Mouse (Mus musculus) midbrain, embryonic 11.5 days (tissue): ENCODE data around the gene Zan. TPM values are rescaled to one million over a fixed set of nuclear protein-coding genes. Genes with fewer than 3 reads are reported as not detected.

ENCODE experiments used
- ATAC-seq: fragments of 200-750 bp; cut with Nextera tagmentation; 2 replicates; pipeline ENCODE4 v1.8.0; 2017; ENCODE audit warnings: moderate TSS enrichment, moderate library complexity; ENCODE audit not compliant: low FRiP score
- DNase-seq: peaks from one replicate; pipeline ENCODE4 v3.0.0; 2015; ENCODE audit warnings: low spot score; ENCODE audit errors: missing footprints
- H3K27ac ChIP-seq: fragments of 300-500 bp; sonication (generic); 2 replicates; pipeline ENCODE4 v1.5.1; 2014; ENCODE audit warnings: low read depth, low read length
- H3K27me3 ChIP-seq: fragments of 300-500 bp; sonication (generic); 2 replicates; pipeline ENCODE4 v1.6.1; 2014; ENCODE audit warnings: mild to moderate bottlenecking, low read length, moderate library complexity, mixed read lengths; ENCODE audit not compliant: control insufficient read depth, insufficient read depth
- H3K36me3 ChIP-seq: fragments of 300-500 bp; sonication (generic); 2 replicates; pipeline ENCODE4 v1.6.1; 2014; ENCODE audit warnings: mild to moderate bottlenecking, low read length, moderate library complexity, mixed read lengths; ENCODE audit not compliant: control insufficient read depth, insufficient read depth
- H3K4me1 ChIP-seq: fragments of 300-500 bp; sonication (generic); 2 replicates; pipeline ENCODE4 v1.6.1; 2014; ENCODE audit warnings: low read length; ENCODE audit not compliant: control insufficient read depth, insufficient read depth
- H3K4me2 ChIP-seq: fragments of 300-500 bp; sonication (generic); 2 replicates; pipeline ENCODE4 v1.6.1; 2014; ENCODE audit warnings: mild to moderate bottlenecking, moderate library complexity
- H3K4me3 ChIP-seq: fragments of 300-500 bp; sonication (generic); 2 replicates; pipeline ENCODE4 v1.5.1; 2014; ENCODE audit warnings: low read depth, low read length
- H3K9ac ChIP-seq: fragments of 300-500 bp; sonication (generic); 2 replicates; pipeline ENCODE4 v1.6.1; 2014; ENCODE audit warnings: low read length
- H3K9me3 ChIP-seq: fragments of 300-500 bp; sonication (generic); 2 replicates; pipeline ENCODE4 v1.6.1; 2016; ENCODE audit warnings: low read length; ENCODE audit not compliant: control insufficient read depth
- WGBS: fragments of 180-500 bp; shearing (Covaris S2); extraction: QIAGEN DNeasy Blood & Tissue Kit; methylation state at CpG from one replicate; pipeline ENCODE4 v1.1.7; 2014; 5-methylcytosine and 5-hydroxymethylcytosine counted together
- polyA plus RNA-seq: library from polyadenylated mRNA; unstranded; fragments of >200 nt; fragmentation: Nextera tagmentation; extraction: Ambion mirVana; gene quantifications from 2 replicates; pipeline ENCODE4 v1.2.1, GENCODE M21; 2014

The Zan gene
- polyA plus RNA-seq, 1 experiment from 2014 or later: 0.03 TPM

DNA sequence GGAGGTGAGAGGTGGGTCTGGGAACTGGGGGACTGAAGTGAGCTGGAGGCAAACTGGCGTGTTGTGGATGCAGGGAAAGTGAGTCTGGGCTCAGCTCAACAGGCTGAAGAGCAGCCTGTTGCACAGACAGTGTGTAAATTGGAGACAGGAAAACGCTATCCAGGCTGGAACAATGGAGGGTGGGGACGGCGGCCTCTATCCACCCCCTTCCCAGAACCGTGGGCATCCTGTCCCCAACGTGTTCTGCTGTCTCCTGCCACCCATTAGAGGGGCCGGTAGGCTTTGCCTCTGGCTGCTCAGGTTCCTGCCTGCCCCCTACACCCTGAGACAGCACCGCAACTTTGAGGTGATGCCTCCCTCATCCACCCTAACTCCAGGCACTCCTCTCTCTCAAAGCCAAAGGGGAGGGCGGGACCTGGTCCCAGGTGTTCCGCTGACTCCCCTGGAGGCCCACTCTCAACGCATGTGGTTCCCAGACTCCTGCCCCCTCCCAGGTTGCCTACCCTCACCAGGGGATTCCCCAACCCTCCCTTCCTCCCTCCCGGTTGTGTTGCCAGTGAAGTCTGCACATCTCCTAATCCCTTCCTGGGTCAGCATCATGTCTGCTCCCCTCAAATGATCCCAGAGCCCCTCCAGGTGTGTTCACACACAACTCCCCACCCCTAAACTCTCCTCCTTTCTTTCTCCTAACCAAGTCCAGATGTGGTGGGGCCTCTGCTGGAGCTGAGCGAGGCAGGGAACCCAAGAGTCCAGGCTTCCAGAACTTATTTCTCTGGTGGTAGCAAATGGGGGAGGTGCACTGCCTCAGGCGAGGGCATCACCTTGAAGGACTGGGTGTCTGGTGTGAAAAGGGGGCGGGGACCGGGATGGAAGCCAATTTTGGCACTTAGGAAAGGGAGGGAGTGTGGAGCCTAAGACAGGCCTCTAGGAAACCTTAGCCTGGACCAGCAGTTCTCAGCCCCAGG, 124.6 kb downstream of the Zan start:
- peaks cover 35% of the 10 kb centered on the region for H3K4me1 ChIP-seq
- no peaks in the 10 kb centered on the region for H3K9me3 ChIP-seq
- H3K4me3 ChIP-seq: peak overlapping the region; percentile 89
- no peaks in the 10 kb centered on the region for H3K27me3 ChIP-seq
- H3K4me2 ChIP-seq: peak overlapping the region; percentile 90
- H3K9ac ChIP-seq: peak overlapping the region; percentile 96
- 21% methylated on average over 16 of the region's 16 CpGs for WGBS
- no peak for ATAC-seq
- peaks cover 22% of the 10 kb centered on the region for H3K36me3 ChIP-seq
- H3K27ac ChIP-seq: no peak overlapping the region
- no peak for DNase-seq

DNA sequence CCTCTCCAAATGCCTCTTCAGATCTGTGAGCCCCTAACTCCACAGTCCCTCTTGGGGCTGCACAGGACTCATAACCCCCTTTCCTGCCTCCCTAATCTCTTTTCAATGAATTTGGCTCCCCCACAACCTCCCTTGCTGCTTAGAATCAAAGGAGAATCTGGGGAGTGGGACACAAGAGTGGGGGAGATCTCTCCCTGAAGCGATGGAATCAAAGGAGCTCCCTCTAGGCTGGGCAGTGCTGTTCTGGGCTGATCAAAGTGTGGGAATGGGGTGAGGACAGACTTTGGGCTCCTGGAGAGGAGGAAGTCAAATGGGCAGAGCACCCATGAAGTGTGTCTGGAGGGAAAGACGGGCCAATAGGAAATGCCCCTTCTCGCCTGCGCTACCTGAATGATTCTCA, 125.5 kb downstream of the Zan start:
- peaks cover 20% of the 10 kb centered on the region for H3K36me3 ChIP-seq
- 12% methylated on average over 4 of the region's 4 CpGs for WGBS

GRCm38 (mm10) chr5:137351058-137351380, 125.8 kb downstream of the Zan start:
- Histone ChIP-seq H3K27ac (no peak overlapping the region; the same call in 1 of the 2 replicates), H3K9me3 (no peaks in the 10 kb centered on the region), H3K4me1 (peaks cover 35% of the 10 kb centered on the region), H3K4me2 (peak overlapping the region; percentile 90), H3K27me3 (no peaks in the 10 kb centered on the region), H3K9ac (peak overlapping the region; percentile 96), H3K36me3 (peaks cover 16% of the 10 kb centered on the region), H3K4me3 (peak overlapping the region; percentile 89)
- ATAC-seq: no peak
- peak; percentile 89 for DNase-seq
- 0% methylated on average over 8 of the region's 8 CpGs for WGBS

More for the DNA sequence above, 125.5 kb downstream of the Zan start:
- no peak for ATAC-seq
- DNase-seq: peak; percentile 88
- no peaks in the 10 kb centered on the region for H3K9me3 ChIP-seq
- H3K9ac ChIP-seq: peak overlapping the region; percentile 96
- peaks cover 35% of the 10 kb centered on the region for H3K4me1 ChIP-seq
- peak overlapping the region; percentile 90 for H3K4me2 ChIP-seq
- peak overlapping the region; percentile 89 for H3K4me3 ChIP-seq
- H3K27ac ChIP-seq: no peak overlapping the region
- H3K27me3 ChIP-seq: no peaks in the 10 kb centered on the region

- under 1% methylated on average over 55 of the region's 55 CpGs for WGBS
- peak; percentile 65 for ATAC-seq
- Histone ChIP-seq H3K27ac (peak overlapping the region; percentile 79), H3K9ac (peak overlapping the region; percentile 96), H3K36me3 (peaks cover 11% of the 10 kb centered on the region), H3K4me2 (peak overlapping the region; percentile 90), H3K9me3 (no peaks in the 10 kb centered on the region), H3K27me3 (no peaks in the 10 kb centered on the region), H3K4me3 (peak overlapping the region; percentile 89), H3K4me1 (peaks cover 35% of the 10 kb centered on the region)
- DNase-seq: peak; percentile 94
Measured at GRCm38 (mm10) chr5:137350205-137351057, 126.4 kb downstream of the Zan start.

DNA sequence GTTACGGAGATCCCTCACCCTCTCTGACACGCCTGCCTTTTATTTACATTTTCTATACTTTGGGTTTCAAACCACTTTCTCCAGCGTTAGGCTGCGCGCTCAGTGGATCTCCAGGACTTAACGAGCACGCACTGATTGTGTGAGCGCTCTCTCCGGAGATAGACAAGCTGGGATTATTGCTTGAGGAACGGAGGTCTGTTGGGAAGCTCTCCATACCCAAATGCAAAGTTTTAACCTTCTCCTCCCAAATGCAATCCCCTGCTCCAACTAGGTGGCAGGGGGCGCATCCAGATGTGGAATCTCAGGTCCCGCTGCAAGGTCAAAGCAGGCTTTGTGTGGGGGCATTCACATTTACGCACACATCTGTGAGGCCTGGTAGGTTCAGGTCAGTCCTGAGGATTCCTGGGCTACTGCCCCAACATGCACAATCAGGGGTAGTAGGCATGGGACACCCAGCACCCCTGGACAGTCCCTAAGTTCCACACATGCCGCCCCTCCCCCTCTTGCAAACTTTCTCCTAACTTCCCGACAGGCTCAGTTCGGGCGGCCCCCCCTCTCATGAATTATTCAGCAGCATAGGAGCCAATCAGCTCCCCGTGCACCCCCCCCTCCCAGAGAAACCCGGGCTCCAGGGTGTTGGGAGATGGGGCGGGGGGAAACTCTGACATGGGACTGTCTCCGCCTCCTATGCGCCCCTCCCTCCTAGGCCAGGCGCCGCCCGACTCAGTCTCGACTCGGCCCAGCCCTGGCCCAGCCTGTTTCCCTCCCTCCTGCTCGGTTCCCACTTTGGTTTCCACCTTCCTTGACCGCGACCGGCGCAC, 127.3 kb downstream of the Zan start, which contains the start of gene Ephb4:
Gene Ephb4 (plus strand): TSS at position 726 of the 821 bp plus-strand sequence.
- peak; percentile 94 for ATAC-seq
- H3K4me1 ChIP-seq: peaks cover 37% of the 10 kb centered on the region
- peak; percentile 98 for DNase-seq
- peak within 1 kb of the TSS; percentile 83 for H3K27ac ChIP-seq
- H3K36me3 ChIP-seq: peaks cover 9% of the 10 kb centered on the region
- no peaks in the 10 kb centered on the region for H3K27me3 ChIP-seq
- WGBS: under 1% methylated on average over 32 of the region's 32 CpGs
- H3K4me2 ChIP-seq: peak within 1 kb of the TSS; percentile 90
- no peaks in the 10 kb centered on the region for H3K9me3 ChIP-seq
- peak within 1 kb of the TSS; percentile 96 for H3K9ac ChIP-seq
- peak within 1 kb of the TSS; percentile 89 for H3K4me3 ChIP-seq

GRCm38 (mm10) chr5:137348482-137349383, 128.1 kb downstream of the Zan start:
- Histone ChIP-seq H3K27me3 (no peaks in the 10 kb centered on the region), H3K4me1 (peaks cover 37% of the 10 kb centered on the region), H3K36me3 (peaks cover under 1% of the 10 kb centered on the region), H3K4me3 (peak overlapping the region; percentile 89), H3K9me3 (no peaks in the 10 kb centered on the region), H3K4me2 (peak overlapping the region; percentile 90), H3K9ac (peak overlapping the region; percentile 96), H3K27ac (peak overlapping the region; percentile 83)
- ATAC-seq (0 out of 2 replicates have a peak, but pooled peaks have one; percentile 22), DNase-seq (peak; percentile 94)
- under 1% methylated on average over 33 of the region's 33 CpGs for WGBS

DNA sequence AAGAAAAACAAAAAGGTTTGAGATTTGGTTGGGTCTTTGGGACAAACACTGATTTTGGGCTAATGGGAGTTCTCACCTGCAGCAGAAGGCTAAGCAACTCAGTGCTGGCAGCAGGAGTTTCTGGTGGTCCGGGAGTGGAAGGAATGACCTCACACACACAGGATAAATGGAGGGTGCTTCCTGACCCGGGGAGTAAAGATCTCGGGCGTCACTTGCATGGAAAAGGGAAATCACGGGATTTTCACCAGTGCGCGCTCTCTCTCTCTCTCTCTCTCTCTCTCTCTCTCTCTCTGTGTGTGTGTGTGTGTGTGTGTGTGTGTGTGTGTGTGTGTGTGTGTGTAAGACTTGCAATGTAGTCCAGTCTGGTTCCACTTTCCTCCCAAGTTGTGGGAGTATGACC, 129.0 kb downstream of the Zan start:
- Histone ChIP-seq H3K27me3 (no peaks in the 10 kb centered on the region), H3K36me3 (no peaks in the 10 kb centered on the region), H3K9me3 (no peaks in the 10 kb centered on the region), H3K9ac (no peak overlapping the region; the same call in 1 of the 2 replicates), H3K4me3 (no peak overlapping the region), H3K4me2 (peak overlapping the region; percentile 90; the same call in 1 of the 2 replicates), H3K27ac (no peak overlapping the region), H3K4me1 (peaks cover 37% of the 10 kb centered on the region)
- DNase-seq (peak; percentile 86), ATAC-seq (no peak)
- WGBS: 18% methylated on average over 7 of the region's 7 CpGs
